Mouse (Mus musculus): ENCODE measurements around the gene Dscaml1. TPM values are rescaled to one million over a fixed set of nuclear protein-coding genes. Genes with fewer than 3 reads are reported as not detected.

Gene Dscaml1
- total and polyA plus RNA-seq, 3 experiments: not detected

GRCm38 (mm10) chr9:45556882-45557281 is 130.5 kb downstream of the Dscaml1 start:
- no peak overlapping the region for H3K4me3 ChIP-seq (ENCODE audit: control insufficient read depth in 1 of 2, insufficient read depth in 1 of 2, low read depth in 2 of 2, low read length in 2 of 2)
- no peak overlapping the region for H3K9ac ChIP-seq (ENCODE audit: control insufficient read depth, low read depth, low read length, poor library complexity, severe bottlenecking)
- no peak for DNase-seq (ENCODE audit: low read depth, low spot score)
- H3K9me3 ChIP-seq (replicated peaks; ENCODE audit: insufficient read depth, low read length): no peaks in the 10 kb centered on the region
- no peak for TF ChIP-seq SIN3A (IDR thresholded peaks at IDR 0.05; ENCODE audit: low read length)
- TF ChIP-seq CHD2 (IDR thresholded peaks at IDR 0.05; ENCODE audit: low read length): no peak
- TF ChIP-seq ETS1 (IDR thresholded peaks at IDR 0.05; ENCODE audit: low read depth, low read length): no peak
- no peak for TF ChIP-seq EP300 (IDR thresholded peaks at IDR 0.05; ENCODE audit: low read depth in 1 of 2, low read length in 2 of 2)
- no peak for TF ChIP-seq GATA1 (IDR thresholded peaks at IDR 0.05; ENCODE audit: low read depth, low read length)
- no peak for TF ChIP-seq GABPA (IDR thresholded peaks at IDR 0.05; ENCODE audit: low read depth, low read length)
- no peak for TF ChIP-seq KAT2A (conservative IDR thresholded peaks at IDR 0.05; ENCODE audit: low read depth, low read length)
- no peak for TF ChIP-seq HCFC1 (IDR thresholded peaks at IDR 0.05; ENCODE audit: low read depth, low read length)
- TF ChIP-seq CHD1 (IDR thresholded peaks at IDR 0.05; ENCODE audit: low read depth, low read length): no peak
- no peak for TF ChIP-seq MAFK (IDR thresholded peaks at IDR 0.05; ENCODE audit: borderline replicate concordance, low read depth, low read length)
- TF ChIP-seq POLR2AphosphoS2 (IDR thresholded peaks at IDR 0.05; ENCODE audit: low read length): no peak
- no peak for TF ChIP-seq TCF12 (IDR thresholded peaks at IDR 0.05; ENCODE audit: low read depth, low read length)
- no peak for TF ChIP-seq SMC3 (IDR thresholded peaks at IDR 0.05; ENCODE audit: low read depth, low read length)
- TF ChIP-seq ZNF384 (IDR thresholded peaks at IDR 0.05; ENCODE audit: low read depth, low read length): no peak
- TF ChIP-seq TAL1 (IDR thresholded peaks at IDR 0.05; ENCODE audit: low read length): no peak
- no peak for TF ChIP-seq USF2 (IDR thresholded peaks at IDR 0.05; ENCODE audit: borderline replicate concordance in 1 of 2, insufficient read depth in 1 of 2, low read depth in 1 of 2, low read length in 2 of 2)
- TF ChIP-seq MYB (IDR thresholded peaks at IDR 0.05; ENCODE audit: low read depth, low read length): no peak
- no peaks in the 10 kb centered on the region for H3K27me3 ChIP-seq (ENCODE audit: control insufficient read depth in 1 of 2, insufficient read depth in 2 of 2, low read length in 2 of 2)
- no peaks in the 10 kb centered on the region for H3K36me3 ChIP-seq (ENCODE audit: control insufficient read depth in 1 of 2, insufficient read depth in 2 of 2, low read length in 2 of 2)
- no peaks in the 10 kb centered on the region for H3K79me2 ChIP-seq (ENCODE audit: control insufficient read depth, insufficient read depth, low read length, poor library complexity)
- no peak overlapping the region for H3K27ac ChIP-seq (ENCODE audit: control insufficient read depth, low read depth, low read length)
- H3K4me1 ChIP-seq (ENCODE audit: control insufficient read depth in 1 of 2, insufficient read depth in 2 of 2, low read length in 2 of 2): no peaks in the 10 kb centered on the region

GRCm38 (mm10) chr9:45560987-45561386 is 134.6 kb downstream of the Dscaml1 start:
- TF ChIP-seq TAL1 (IDR thresholded peaks at IDR 0.05; ENCODE audit: low read length): no peak
- TF ChIP-seq MAX (IDR thresholded peaks at IDR 0.05; ENCODE audit: low read length): no peak
- TF ChIP-seq ELF1 (IDR thresholded peaks at IDR 0.05; ENCODE audit: low read depth, low read length): no peak
- TF ChIP-seq ZMIZ1 (IDR thresholded peaks at IDR 0.05; ENCODE audit: low read depth, low read length): no peak
- TF ChIP-seq RAD21 (IDR thresholded peaks at IDR 0.05; ENCODE audit: low read depth, low read length): no peak
- TF ChIP-seq JUND (IDR thresholded peaks at IDR 0.05; ENCODE audit: low read depth, low read length): no peak
- no peak for TF ChIP-seq TBP (IDR thresholded peaks at IDR 0.05; ENCODE audit: low read depth, low read length)
- TF ChIP-seq NRF1 (IDR thresholded peaks at IDR 0.05; ENCODE audit: insufficient read depth, low read depth, low read length, poor library complexity, severe bottlenecking): no peak
- TF ChIP-seq GABPA (IDR thresholded peaks at IDR 0.05; ENCODE audit: low read depth, low read length): no peak
- no peak for TF ChIP-seq SIN3A (IDR thresholded peaks at IDR 0.05; ENCODE audit: low read length)
- TF ChIP-seq MAFK (IDR thresholded peaks at IDR 0.05; ENCODE audit: borderline replicate concordance, low read depth, low read length): no peak
- TF ChIP-seq RCOR1 (IDR thresholded peaks at IDR 0.05; ENCODE audit: low read depth, low read length): no peak
- no peak for TF ChIP-seq EP300 (IDR thresholded peaks at IDR 0.05; ENCODE audit: low read depth in 1 of 2, low read length in 2 of 2)
- TF ChIP-seq ZNF384 (IDR thresholded peaks at IDR 0.05; ENCODE audit: low read depth, low read length): no peak
- no peak for TF ChIP-seq CHD2 (IDR thresholded peaks at IDR 0.05; ENCODE audit: low read length)
- TF ChIP-seq CTCF (IDR thresholded peaks at IDR 0.05 in 2 of 3, conservative IDR thresholded peaks at IDR 0.05 in 1 of 3; ENCODE audit: control insufficient read depth in 1 of 3, insufficient read depth in 1 of 3, low read depth in 2 of 3, low read length in 3 of 3, poor library complexity in 1 of 3, severe bottlenecking in 1 of 3): no peak
- TF ChIP-seq POLR2A (IDR thresholded peaks at IDR 0.05; ENCODE audit: control insufficient read depth in 1 of 2, insufficient read depth in 1 of 2, low read depth in 1 of 2, low read length in 2 of 2, poor library complexity in 1 of 2): no peak
- no peak for TF ChIP-seq CHD1 (IDR thresholded peaks at IDR 0.05; ENCODE audit: low read depth, low read length)
- no peak for TF ChIP-seq MYB (IDR thresholded peaks at IDR 0.05; ENCODE audit: low read depth, low read length)
- Histone ChIP-seq H3K9ac (ENCODE audit: control insufficient read depth, low read depth, low read length, poor library complexity, severe bottlenecking) (no peak overlapping the region), H3K79me2 (ENCODE audit: control insufficient read depth, insufficient read depth, low read length, poor library complexity) (no peaks in the 10 kb centered on the region), H3K27ac (ENCODE audit: control insufficient read depth, low read depth, low read length) (no peak overlapping the region), H3K27me3 (ENCODE audit: control insufficient read depth in 1 of 2, insufficient read depth in 2 of 2, low read length in 2 of 2) (no peaks in the 10 kb centered on the region), H3K36me3 (ENCODE audit: control insufficient read depth in 1 of 2, insufficient read depth in 2 of 2, low read length in 2 of 2) (no peaks in the 10 kb centered on the region), H3K9me3 (replicated peaks; ENCODE audit: insufficient read depth, low read length) (no peaks in the 10 kb centered on the region), H3K4me1 (ENCODE audit: control insufficient read depth in 1 of 2, insufficient read depth in 2 of 2, low read length in 2 of 2) (no peaks in the 10 kb centered on the region), H3K4me3 (ENCODE audit: control insufficient read depth in 1 of 2, insufficient read depth in 1 of 2, low read depth in 2 of 2, low read length in 2 of 2) (no peak overlapping the region)
- DNase-seq (ENCODE audit: low read depth, low spot score): no peak
